Mouse (Mus musculus): ENCODE results near the gene Gm9736.
"Not testable (repeated sequence)": the region's sequence is repeated elsewhere in the genome, so short reads cannot be mapped to it uniquely, and the experiment has no call there.

Gm9736 gene

DNA sequence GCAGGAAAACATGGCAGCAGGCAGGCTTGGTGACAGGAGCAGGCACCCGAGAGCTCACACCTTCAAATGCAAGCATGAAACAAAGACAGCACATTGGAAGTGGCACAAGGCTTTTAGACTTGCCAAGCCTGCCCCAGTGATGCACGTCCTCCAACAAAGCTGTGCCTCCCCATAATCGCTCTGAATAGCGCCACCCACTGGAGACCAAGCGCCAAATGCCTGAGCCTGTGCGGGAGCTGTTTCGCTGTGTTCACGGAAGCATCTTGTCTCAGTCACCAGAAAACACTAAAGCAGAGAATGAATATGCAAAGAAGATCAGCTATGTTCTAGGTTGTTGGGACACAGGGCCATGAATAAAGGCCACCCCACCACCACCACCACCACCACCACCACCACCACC, 26.3 kb downstream of the Gm9736 start:
- DNase-seq: no peak

DNA sequence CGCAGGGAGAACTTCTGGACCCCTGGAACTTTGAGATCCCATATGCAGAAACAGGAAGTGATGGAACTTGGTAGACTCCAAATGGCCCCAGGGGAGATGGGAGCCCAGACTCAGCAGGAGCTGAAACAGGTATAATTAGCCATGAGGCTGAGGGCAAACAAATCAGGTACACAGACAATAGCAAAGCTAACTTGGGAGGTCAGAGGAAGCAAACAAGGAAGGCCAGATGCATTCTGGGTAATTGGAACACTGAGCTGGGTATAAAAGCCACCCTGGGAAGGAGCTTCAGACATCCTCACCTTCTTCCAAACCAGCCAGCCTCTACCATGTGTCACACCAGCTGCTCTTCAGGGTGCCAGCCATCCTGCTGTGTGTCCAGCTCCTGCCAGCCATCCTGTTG, 30.9 kb downstream of the Gm9736 start, which contains the start of gene Krtap12-1:
Krtap12-1 (plus strand) TSS at position 301 of the 400 bp plus-strand sequence.
- DNase-seq: not testable (repeated sequence)

DNA sequence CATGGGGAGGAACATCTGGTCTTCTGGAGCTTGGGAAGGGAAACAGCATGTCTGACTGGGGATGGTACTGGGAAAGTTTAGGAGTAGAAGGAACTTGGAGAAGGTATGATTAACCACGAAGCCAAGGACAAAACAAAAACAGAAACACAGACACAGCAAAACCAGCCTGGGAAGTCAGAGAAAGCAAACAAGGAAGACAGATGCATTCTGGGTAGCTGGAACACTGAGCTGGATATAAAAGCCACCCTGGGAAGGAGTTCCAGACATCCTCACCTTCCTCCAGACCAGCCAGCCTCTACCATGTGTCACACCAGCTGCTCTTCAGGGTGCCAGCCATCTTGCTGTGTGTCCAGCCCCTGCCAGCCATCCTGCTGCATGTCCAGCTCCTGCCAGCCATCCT, 35.6 kb downstream of the Gm9736 start, which contains the start of gene Gm10142:
Gm10142 (plus strand) TSS at position 301 of the 400 bp plus-strand sequence.
- no peak for DNase-seq

DNA sequence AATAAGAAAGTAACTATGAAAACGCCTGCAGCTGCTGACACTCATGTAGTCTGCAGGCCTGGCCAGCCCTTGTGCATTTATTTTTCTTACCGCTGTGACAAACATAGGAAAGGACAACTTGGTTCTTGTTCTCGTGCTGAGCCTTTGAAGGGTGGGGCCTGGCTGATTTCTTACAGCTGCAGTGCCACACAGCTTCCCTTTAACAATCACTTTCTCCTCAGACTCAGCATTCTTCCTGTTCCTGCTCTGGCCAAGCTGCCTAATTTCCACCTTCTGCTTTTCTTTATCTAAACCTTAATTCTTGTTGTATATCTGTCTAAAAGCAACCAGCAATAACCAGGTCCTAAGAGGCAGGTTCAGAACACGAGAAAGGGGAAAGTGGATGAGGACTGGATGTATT, 37.4 kb downstream of the Gm9736 start:
- DNase-seq: no peak

DNA sequence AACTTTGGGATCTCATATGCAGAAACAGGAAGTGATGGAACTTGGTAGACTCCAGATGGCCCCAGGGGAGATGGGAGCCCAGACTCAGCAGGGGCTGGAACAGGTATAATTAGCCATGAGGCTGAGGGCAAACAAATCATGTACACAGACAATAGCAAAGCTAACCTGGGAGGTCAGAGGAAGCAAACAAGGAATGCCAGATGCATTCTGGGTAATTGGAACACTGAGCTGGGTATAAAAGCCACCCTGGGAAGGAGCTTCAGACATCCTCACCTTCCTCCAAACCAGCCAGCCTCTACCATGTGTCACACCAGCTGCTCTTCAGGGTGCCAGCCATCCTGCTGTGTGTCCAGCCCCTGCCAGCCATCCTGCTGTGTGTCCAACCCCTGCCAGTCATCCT, 40.0 kb downstream of the Gm9736 start, which contains the start of gene Gm10024:
Gm10024 (plus strand) TSS at position 301 of the 400 bp plus-strand sequence.
- not testable (repeated sequence) for DNase-seq

DNA sequence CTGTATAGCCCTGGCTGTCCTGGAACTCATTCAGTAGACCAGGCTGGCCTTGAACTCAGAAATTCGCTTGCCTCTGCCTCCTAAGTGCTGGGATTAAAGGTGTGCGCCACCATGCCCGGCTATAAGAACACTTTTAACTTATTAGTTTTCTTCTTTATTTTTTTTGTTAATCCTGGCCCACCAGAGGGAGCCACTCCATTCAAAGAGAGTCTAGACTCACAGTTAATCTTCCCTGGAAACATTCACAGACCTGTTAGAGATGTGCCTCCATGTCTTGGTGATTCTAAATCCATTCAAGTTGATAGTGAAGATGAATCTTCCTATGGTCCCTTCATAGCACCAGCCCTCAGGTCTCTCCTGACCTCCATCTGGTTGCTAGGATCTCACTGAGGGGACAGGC, 41.3 kb downstream of the Gm9736 start:
- no peak for DNase-seq

DNA sequence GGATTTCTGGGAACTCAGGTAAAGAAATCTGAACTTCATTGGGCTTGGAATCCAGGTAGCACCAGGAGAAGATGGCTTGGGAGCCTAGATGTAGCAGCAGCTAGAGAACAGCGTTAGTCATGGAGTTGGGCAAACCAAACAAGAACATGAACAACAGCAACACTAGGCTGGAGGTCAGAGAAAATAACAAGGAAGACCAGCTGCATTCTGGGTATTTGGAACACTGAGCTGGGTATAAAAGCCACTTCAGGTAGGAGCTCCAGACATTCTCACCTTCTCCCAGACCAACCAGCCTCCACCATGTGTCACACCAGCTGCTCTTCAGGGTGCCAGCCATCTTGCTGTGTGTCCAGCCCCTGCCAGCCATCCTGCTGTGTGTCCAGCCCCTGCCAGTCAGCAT, 44.8 kb downstream of the Gm9736 start, which contains the start of gene Gm10272:
Gm10272 (plus strand) TSS at position 301 of the 400 bp plus-strand sequence.
- no peak for DNase-seq

All from lung, postnatal 14 days (tissue).